Mouse (Mus musculus): ENCODE measurements at regions not wholly inside any gene's neighbourhood (a gene's known extent, or its start where the extent isn't known, plus 50 kb on each side); places are given as distances from the start of the nearest gene placed in this dataset.

DNA sequence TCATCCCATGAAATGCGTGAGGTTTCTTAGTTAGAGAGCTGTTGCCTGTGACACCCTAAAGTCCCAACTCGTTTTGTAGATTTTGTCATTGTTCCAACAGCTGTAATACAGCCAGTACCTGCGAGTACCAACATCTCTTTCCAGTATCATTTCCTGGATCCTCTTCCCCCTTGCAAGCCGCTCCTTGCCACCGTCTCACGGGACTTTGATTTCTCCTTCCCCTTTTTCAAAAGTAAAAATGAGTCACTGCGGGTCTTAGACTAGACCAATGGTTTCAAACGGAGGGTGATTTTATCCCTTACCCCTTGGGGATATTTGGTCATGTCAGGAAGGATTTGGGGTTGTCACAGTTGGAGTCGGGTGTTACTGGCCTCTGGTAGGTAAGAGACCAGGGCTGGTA lies 56.5 kb upstream of the Foxe1 start:
- Histone ChIP-seq H3K36me3 (ENCODE audit: control insufficient read depth, insufficient read depth, low read length) (no peaks in the 10 kb centered on the region), H3K4me3 (ENCODE audit: control insufficient read depth, insufficient read depth, low read length) (no peak overlapping the region), H3K27ac (ENCODE audit: control insufficient read depth, insufficient read depth, low read length) (no peak overlapping the region), H3K4me1 (replicated peaks; ENCODE audit: control insufficient read depth, insufficient read depth, low read length) (no peaks in the 10 kb centered on the region), H3K27me3 (ENCODE audit: control insufficient read depth, insufficient read depth, low read length) (no peaks in the 10 kb centered on the region; the same call in 1 of the 2 replicates)
- no peak for TF ChIP-seq CTCF (IDR thresholded peaks at IDR 0.05; ENCODE audit: borderline replicate concordance, control insufficient read depth, extremely low read depth, insufficient read depth, low read length, poor library complexity)
- no peak for DNase-seq
- WGBS, result 71% methylated on average over 9 of the region's 9 CpGs

DNA sequence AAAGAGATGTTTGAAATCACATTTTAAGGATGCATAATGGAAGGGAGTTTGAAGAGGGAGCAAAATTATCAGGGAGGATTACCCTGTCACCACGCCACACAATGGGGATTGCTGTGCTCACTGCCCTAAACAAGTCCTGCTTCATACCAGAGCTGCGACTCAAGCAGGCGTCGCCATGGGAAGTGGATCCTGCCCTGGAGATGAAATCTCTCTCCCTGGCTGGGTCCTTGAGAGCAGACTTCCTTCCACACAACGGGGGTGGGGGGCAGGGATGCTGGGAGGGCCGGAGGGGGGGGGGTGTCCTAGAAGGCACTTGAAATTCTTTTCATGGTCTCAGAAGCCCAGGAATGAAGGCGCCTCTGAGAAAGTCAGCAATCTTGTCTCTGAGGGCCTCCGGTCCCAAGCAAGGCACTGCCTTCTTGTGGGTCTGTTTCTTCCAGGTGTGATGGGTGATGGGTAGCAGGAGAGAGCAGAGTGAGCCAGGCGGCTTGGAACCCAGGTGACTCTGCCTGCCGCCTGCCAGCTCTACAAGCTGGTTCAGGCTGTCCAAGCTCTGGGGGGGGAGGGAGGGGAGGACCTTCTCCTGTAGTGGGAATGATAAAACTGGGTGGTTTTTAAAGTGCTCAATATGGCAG lies 51.7 kb upstream of the Foxe1 start:
- TF ChIP-seq POLR2A (IDR thresholded peaks at IDR 0.05; ENCODE audit: control insufficient read depth, extremely low read depth, insufficient read depth, low read length, poor library complexity) (no peak), CTCF (IDR thresholded peaks at IDR 0.05; ENCODE audit: borderline replicate concordance, control insufficient read depth, extremely low read depth, insufficient read depth, low read length, poor library complexity) (no peak)
- WGBS, result 46% methylated on average over 10 of the region's 10 CpGs
- H3K27ac ChIP-seq (ENCODE audit: control insufficient read depth, insufficient read depth, low read length), result no peak overlapping the region
- no peaks in the 10 kb centered on the region; the same call in 1 of the 2 replicates for H3K27me3 ChIP-seq (ENCODE audit: control insufficient read depth, insufficient read depth, low read length)
- DNase-seq, result no peak
- no peaks in the 10 kb centered on the region for H3K4me1 ChIP-seq (replicated peaks; ENCODE audit: control insufficient read depth, insufficient read depth, low read length)
- no peak overlapping the region for H3K4me3 ChIP-seq (ENCODE audit: control insufficient read depth, insufficient read depth, low read length)
- H3K36me3 ChIP-seq (ENCODE audit: control insufficient read depth, insufficient read depth, low read length), result no peaks in the 10 kb centered on the region
